In the genomic region with DNA sequence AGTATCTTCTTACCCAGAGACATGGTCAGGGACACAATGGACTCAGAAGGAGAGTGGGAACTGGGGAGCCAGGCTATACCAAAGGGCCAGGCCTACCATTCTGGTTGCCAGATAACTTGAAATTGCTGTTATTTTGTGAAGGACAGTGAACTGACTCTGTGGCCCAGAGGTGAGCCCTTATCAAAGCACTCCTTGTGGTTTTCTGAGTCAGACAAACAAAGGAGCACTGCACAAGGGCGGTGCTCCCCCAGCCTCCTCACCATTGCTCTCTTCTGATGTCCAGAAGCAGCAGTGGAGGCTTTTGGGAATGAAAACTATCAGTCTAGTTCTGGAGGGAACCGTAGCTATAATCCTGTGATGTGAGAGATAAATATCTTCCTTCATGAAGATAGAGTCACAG, we compare ENCODE assay signal across 27 mouse cellular contexts. TPM values are rescaled to one million over a fixed set of nuclear protein-coding genes. Genes with fewer than 3 reads are reported as not detected.
A peak's percentile ranks its signal among the peaks of the same experiment; 100 is the strongest.
DNase-seq lines count a peak whose midpoint lies in the region; ATAC-seq and TF ChIP-seq lines count a peak whose summit lies in the region.
"Had no signal": no experiment of that assay in that cellular context is flagged by ENCODE, and none has a peak within 500 bp of the region (broad histone marks: within the 10 kb centered on the region; RNA-seq: fewer than 3 reads in every experiment).

No protein-coding gene starts in this region.

- ATAC-seq in liver, embryonic 13.5 days (ENCODE audit: low read depth), result peak; percentile 56
- ATAC-seq in liver, postnatal 0 days, result no peak
- ATAC-seq in cerebellum, adult (ENCODE audit: insufficient number of reproducible peaks, low FRiP score, low TSS enrichment), result no peak
- ATAC-seq in hindbrain, embryonic 16.5 days, result no peak
- ATAC-seq: forebrain, embryonic 14.5 days; forebrain, postnatal 0 days; hindbrain, postnatal 0 days; Patski had no signal

- no peaks in the 10 kb centered on the region for H3K79me2 ChIP-seq in MEL (ENCODE audit: control insufficient read depth, insufficient read depth, low read length, poor library complexity)

- no peak overlapping the region for H3K4me3 ChIP-seq in MEL (ENCODE audit: control insufficient read depth in 1 of 2, insufficient read depth in 1 of 2, low read depth in 2 of 2, low read length in 2 of 2)
- no peak overlapping the region for H3K4me3 ChIP-seq in liver, embryonic 13.5 days (replicated peaks)
- H3K4me3 ChIP-seq in liver, postnatal 0 days (ENCODE audit: low read depth, low read length), result no peak overlapping the region
- no peak overlapping the region for H3K4me3 ChIP-seq in hindbrain, embryonic 16.5 days (ENCODE audit: low read length)
- H3K4me3 ChIP-seq: embryonic facial prominence, embryonic 12.5 days; embryonic facial prominence, embryonic 15.5 days; gastrocnemius, adult 2 months; heart, embryonic 12.5 days; heart, embryonic 15.5 days; hindbrain, embryonic 10.5 days; hindbrain, embryonic 13.5 days had no signal

- TF ChIP-seq EP300 in MEL (IDR thresholded peaks at IDR 0.05; ENCODE audit: low read depth in 1 of 2, low read length in 2 of 2), result peak; percentile 48 to 78
- 0 out of 2 replicates have a peak, but pooled peaks have one; percentile 17 for TF ChIP-seq EP300 in liver, postnatal 0 days (IDR thresholded peaks at IDR 0.05; ENCODE audit: low read depth)

- no peak for TF ChIP-seq CTCF in MEL (IDR thresholded peaks at IDR 0.05 in 2 of 3, conservative IDR thresholded peaks at IDR 0.05 in 1 of 3; ENCODE audit: control insufficient read depth in 1 of 3, insufficient read depth in 1 of 3, low read depth in 2 of 3, low read length in 3 of 3, poor library complexity in 1 of 3, severe bottlenecking in 1 of 3)
- no peak for TF ChIP-seq CTCF in liver, postnatal 0 days (IDR thresholded peaks at IDR 0.05; ENCODE audit: low read depth)

- no peaks in the 10 kb centered on the region for H3K9me3 ChIP-seq in MEL (replicated peaks; ENCODE audit: insufficient read depth, low read length)
- no peaks in the 10 kb centered on the region for H3K9me3 ChIP-seq in liver, embryonic 13.5 days (replicated peaks)
- H3K9me3 ChIP-seq in liver, postnatal 0 days (ENCODE audit: low read length), result no peaks in the 10 kb centered on the region
- no peaks in the 10 kb centered on the region for H3K9me3 ChIP-seq in hindbrain, embryonic 16.5 days (ENCODE audit: control insufficient read depth, low read length)
- H3K9me3 ChIP-seq: embryonic facial prominence, embryonic 12.5 days; embryonic facial prominence, embryonic 15.5 days; heart, embryonic 12.5 days; heart, embryonic 15.5 days; hindbrain, embryonic 10.5 days; hindbrain, embryonic 13.5 days had no signal

- H3K4me1 ChIP-seq in MEL (ENCODE audit: control insufficient read depth in 1 of 2, insufficient read depth in 2 of 2, low read length in 2 of 2), result peaks cover 4 to 5% of the 10 kb centered on the region in 2 experiments
- H3K4me1 ChIP-seq in liver, embryonic 13.5 days (replicated peaks), result peaks cover 11% of the 10 kb centered on the region
- H3K4me1 ChIP-seq in liver, postnatal 0 days (ENCODE audit: insufficient read depth), result no peaks in the 10 kb centered on the region
- no peaks in the 10 kb centered on the region for H3K4me1 ChIP-seq in hindbrain, embryonic 16.5 days (ENCODE audit: control insufficient read depth, insufficient read depth, low read depth, low read length)
- H3K4me1 ChIP-seq: embryonic facial prominence, embryonic 12.5 days; embryonic facial prominence, embryonic 15.5 days; heart, embryonic 12.5 days; heart, embryonic 15.5 days; hindbrain, embryonic 10.5 days; hindbrain, embryonic 13.5 days had no signal

- TF ChIP-seq POLR2A in MEL (IDR thresholded peaks at IDR 0.05; ENCODE audit: control insufficient read depth in 1 of 2, insufficient read depth in 1 of 2, low read depth in 1 of 2, low read length in 2 of 2, poor library complexity in 1 of 2), result no peak

- DNase-seq in MEL (ENCODE audit: low read depth, low spot score), result peak; percentile 58
- no peak for DNase-seq in liver, embryonic 13.5 days
- no peak for DNase-seq in liver, postnatal 0 days
- no peak for DNase-seq in layer of hippocampus, adult 11-12 months (ENCODE audit: low spot score)
- DNase-seq: adrenal gland, postnatal 10 days; adrenal gland, postnatal 36 days; cerebellum, adult 11 months; cerebellum, adult 2 months; cerebellum, adult 9-11 months; cerebellum, postnatal 25 days; forebrain, postnatal 0 days; gastrocnemius, adult 2 months; gastrocnemius, postnatal 14 days; heart, adult 11 months; heart, postnatal 10 days; heart, postnatal 36 days had no signal

- H3K4me2 ChIP-seq in liver, embryonic 13.5 days, result no peak overlapping the region
- no peak overlapping the region for H3K4me2 ChIP-seq in liver, postnatal 0 days (ENCODE audit: low read depth, low read length)
- H3K4me2 ChIP-seq in hindbrain, embryonic 16.5 days (ENCODE audit: low read length), result no peak overlapping the region
- H3K4me2 ChIP-seq: embryonic facial prominence, embryonic 12.5 days; embryonic facial prominence, embryonic 15.5 days; heart, embryonic 12.5 days; heart, embryonic 15.5 days; hindbrain, embryonic 13.5 days had no signal

- H3K27ac ChIP-seq in MEL (ENCODE audit: control insufficient read depth, low read depth, low read length), result peak overlapping the region; percentile 1; the same call in 1 of the 2 replicates
- peak overlapping the region; percentile 50; the same call in 1 of the 2 replicates for H3K27ac ChIP-seq in liver, embryonic 13.5 days
- no peak overlapping the region for H3K27ac ChIP-seq in liver, postnatal 0 days (ENCODE audit: low read depth)
- no peak overlapping the region for H3K27ac ChIP-seq in hindbrain, embryonic 16.5 days (ENCODE audit: low read depth, low read length)
- H3K27ac ChIP-seq: embryonic facial prominence, embryonic 12.5 days; embryonic facial prominence, embryonic 15.5 days; gastrocnemius, adult 2 months; heart, embryonic 15.5 days; hindbrain, embryonic 10.5 days; hindbrain, embryonic 13.5 days; hindbrain, postnatal 0 days had no signal

- H3K36me3 ChIP-seq in MEL (ENCODE audit: control insufficient read depth in 1 of 2, insufficient read depth in 2 of 2, low read length in 2 of 2), result peaks cover 8 to 21% of the 10 kb centered on the region in 2 experiments
- H3K36me3 ChIP-seq in liver, embryonic 13.5 days, result peaks cover 44% of the 10 kb centered on the region
- H3K36me3 ChIP-seq in liver, postnatal 0 days (replicated peaks; ENCODE audit: insufficient read depth, low read length), result peaks cover 37% of the 10 kb centered on the region
- H3K36me3 ChIP-seq in hindbrain, embryonic 16.5 days (ENCODE audit: control insufficient read depth, insufficient read depth, low read length), result peaks cover 27% of the 10 kb centered on the region

- no peaks in the 10 kb centered on the region for H3K27me3 ChIP-seq in MEL (ENCODE audit: control insufficient read depth in 1 of 2, insufficient read depth in 2 of 2, low read length in 2 of 2)
- no peaks in the 10 kb centered on the region for H3K27me3 ChIP-seq in liver, embryonic 13.5 days
- H3K27me3 ChIP-seq in liver, postnatal 0 days (ENCODE audit: insufficient read depth, low read length), result no peaks in the 10 kb centered on the region
- no peaks in the 10 kb centered on the region for H3K27me3 ChIP-seq in hindbrain, embryonic 16.5 days (replicated peaks; ENCODE audit: control insufficient read depth, insufficient read depth, low read length)
- H3K27me3 ChIP-seq: embryonic facial prominence, embryonic 12.5 days; embryonic facial prominence, embryonic 15.5 days; heart, embryonic 12.5 days; heart, embryonic 15.5 days; hindbrain, embryonic 13.5 days; Patski had no signal

- no peak overlapping the region for H3K9ac ChIP-seq in MEL (ENCODE audit: control insufficient read depth, low read depth, low read length, poor library complexity, severe bottlenecking)
- no peak overlapping the region for H3K9ac ChIP-seq in liver, embryonic 13.5 days
- no peak overlapping the region for H3K9ac ChIP-seq in liver, postnatal 0 days (replicated peaks)
- H3K9ac ChIP-seq in hindbrain, embryonic 16.5 days (ENCODE audit: low read depth, low read length), result no peak overlapping the region
- H3K9ac ChIP-seq: embryonic facial prominence, embryonic 12.5 days; embryonic facial prominence, embryonic 15.5 days; forebrain, postnatal 0 days; heart, embryonic 12.5 days; heart, embryonic 15.5 days; hindbrain, embryonic 13.5 days had no signal

- no peak for TF ChIP-seq RAD21 in MEL (IDR thresholded peaks at IDR 0.05; ENCODE audit: low read depth, low read length)

- 29% methylated on average over 2 of the region's 2 CpGs for WGBS in liver, embryonic 13.5 days (ENCODE audit: insufficient replicate concordance)
- 60% methylated on average over 2 of the region's 2 CpGs for WGBS in liver, postnatal 0 days (ENCODE audit: insufficient replicate concordance)
- 94% methylated on average over 2 of the region's 2 CpGs for WGBS in hindbrain, embryonic 16.5 days

TF ChIP-seq in MEL, 35 proteins besides CTCF, POLR2A, EP300 and RAD21 (continues in another document):
- TF ChIP-seq MAX (IDR thresholded peaks at IDR 0.05; ENCODE audit: low read length), result no peak
- 0 out of 2 replicates have a peak, but pooled peaks have one; percentile 29 for TF ChIP-seq RCOR1 (IDR thresholded peaks at IDR 0.05; ENCODE audit: low read depth, low read length)

RNA-seq across cellular contexts. Expression of a gene that starts 16.1 kb away (rescaled TPM):
- total RNA-seq in MEL (2012; rRNA removed), result 3,309 and 3,407 TPM in 2 replicates
- polyA plus RNA-seq in MEL (2012; ENCODE audit: insufficient read depth in 1 of 2, insufficient read length in 2 of 2, low read depth in 1 of 2, low replicate concordance in 2 of 2, missing spikeins in 1 of 2), result 1,000 to 10,000 TPM; 2,419 to 4,891 TPM
- 1,483 and 1,688 TPM in 2 replicates for polyA plus RNA-seq in liver, embryonic 13.5 days (2015; fragmentation: Nextera tagmentation; extraction: Ambion mirVana)
- polyA plus RNA-seq in liver, postnatal 0 days (2015; fragmentation: Nextera tagmentation; extraction: Ambion mirVana), result 750 and 799 TPM in 2 replicates
- polyA plus RNA-seq in hindbrain, embryonic 16.5 days (2015; fragmentation: Nextera tagmentation; extraction: Ambion mirVana), result 1,165 and 1,204 TPM in 2 replicates

RNA-seq across cellular contexts. Expression of a gene that starts 39.8 kb away (rescaled TPM):
- total RNA-seq in MEL (2012; rRNA removed), result 13.4 and 13.8 TPM in 2 replicates
- 10 to 100 TPM in 1 of 2 experiments, not detected in 1; 79.9 TPM for polyA plus RNA-seq in MEL (2012; ENCODE audit: insufficient read depth in 1 of 2, insufficient read length in 2 of 2, low read depth in 1 of 2, low replicate concordance in 2 of 2, missing spikeins in 1 of 2)
- polyA plus RNA-seq in liver, embryonic 13.5 days (2015; fragmentation: Nextera tagmentation; extraction: Ambion mirVana), result 31.5 and 35.7 TPM in 2 replicates
- 25.2 and 29.6 TPM in 2 replicates for polyA plus RNA-seq in liver, postnatal 0 days (2015; fragmentation: Nextera tagmentation; extraction: Ambion mirVana)
- 103 and 113 TPM in 2 replicates for polyA plus RNA-seq in hindbrain, embryonic 16.5 days (2015; fragmentation: Nextera tagmentation; extraction: Ambion mirVana)

RNA-seq across cellular contexts. Expression of a gene that starts 40.1 kb away (rescaled TPM):
- total RNA-seq in MEL (2012; rRNA removed), result 34.3 and 36.0 TPM in 2 replicates
- 10 to 100 TPM in 1 of 2 experiments, not detected in 1; 64.8 TPM for polyA plus RNA-seq in MEL (2012; ENCODE audit: insufficient read depth in 1 of 2, insufficient read length in 2 of 2, low read depth in 1 of 2, low replicate concordance in 2 of 2, missing spikeins in 1 of 2)
- 16.7 and 18.5 TPM in 2 replicates for polyA plus RNA-seq in liver, embryonic 13.5 days (2015; fragmentation: Nextera tagmentation; extraction: Ambion mirVana)
- 8.5 and 9.8 TPM in 2 replicates for polyA plus RNA-seq in liver, postnatal 0 days (2015; fragmentation: Nextera tagmentation; extraction: Ambion mirVana)
- polyA plus RNA-seq in hindbrain, embryonic 16.5 days (2015; fragmentation: Nextera tagmentation; extraction: Ambion mirVana), result 57.1 and 62.5 TPM in 2 replicates

Comparison
In these comparisons a context has a peak if more than half of its experiments do, and no peak if none do; other contexts are left out.
1. H3K27ac ChIP-seq: peak in MEL (single experiment) and liver, embryonic 13.5 days (single experiment); none in liver, postnatal 0 days (single experiment) and hindbrain, embryonic 16.5 days (single experiment).